Mouse (Mus musculus) cortical plate, adult 2 months (tissue): ENCODE results near the gene Gm19345.

Source experiments
- CTCF ChIP-seq: fragments of 200-500 bp; IDR thresholded peaks from 2 replicates; pipeline ENCODE4 v1.5.1; 2011; ENCODE audit warnings: mild to moderate bottlenecking, control low read depth, low read length; ENCODE audit not compliant: insufficient read depth; ENCODE audit errors: extremely low read depth
- POLR2A ChIP-seq: fragments of 200-500 bp; IDR thresholded peaks from 2 replicates; pipeline ENCODE4 v1.6.1; 2011; ENCODE audit warnings: mild to moderate bottlenecking, low read length, control low read depth; ENCODE audit not compliant: insufficient read depth; ENCODE audit errors: extremely low read depth

DNA sequence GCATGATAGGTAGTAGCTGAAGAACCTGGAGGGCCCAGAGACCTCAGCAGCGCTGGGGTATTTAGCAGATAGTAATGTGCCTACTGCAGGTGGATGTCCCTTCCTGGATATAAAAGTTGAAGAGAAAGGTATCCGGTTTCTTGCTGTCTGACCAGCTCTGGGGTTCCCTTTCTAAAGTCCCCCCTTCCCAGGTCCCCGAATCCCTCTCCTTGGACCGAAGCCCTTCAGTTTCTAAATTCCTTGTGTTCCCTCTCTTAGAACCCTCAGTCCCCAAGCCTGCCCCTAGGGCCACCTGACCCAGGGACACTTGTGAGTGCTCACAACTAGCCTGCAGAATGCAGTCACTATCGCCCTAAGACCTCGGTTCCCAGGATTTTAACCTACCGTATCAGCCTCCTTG, 30.2 kb upstream of the Gm19345 start:
- no peak for TF ChIP-seq CTCF
- TF ChIP-seq POLR2A, result no peak
